Mouse (Mus musculus): Measurements from ENCODE around the gene Vasp.

DNA sequence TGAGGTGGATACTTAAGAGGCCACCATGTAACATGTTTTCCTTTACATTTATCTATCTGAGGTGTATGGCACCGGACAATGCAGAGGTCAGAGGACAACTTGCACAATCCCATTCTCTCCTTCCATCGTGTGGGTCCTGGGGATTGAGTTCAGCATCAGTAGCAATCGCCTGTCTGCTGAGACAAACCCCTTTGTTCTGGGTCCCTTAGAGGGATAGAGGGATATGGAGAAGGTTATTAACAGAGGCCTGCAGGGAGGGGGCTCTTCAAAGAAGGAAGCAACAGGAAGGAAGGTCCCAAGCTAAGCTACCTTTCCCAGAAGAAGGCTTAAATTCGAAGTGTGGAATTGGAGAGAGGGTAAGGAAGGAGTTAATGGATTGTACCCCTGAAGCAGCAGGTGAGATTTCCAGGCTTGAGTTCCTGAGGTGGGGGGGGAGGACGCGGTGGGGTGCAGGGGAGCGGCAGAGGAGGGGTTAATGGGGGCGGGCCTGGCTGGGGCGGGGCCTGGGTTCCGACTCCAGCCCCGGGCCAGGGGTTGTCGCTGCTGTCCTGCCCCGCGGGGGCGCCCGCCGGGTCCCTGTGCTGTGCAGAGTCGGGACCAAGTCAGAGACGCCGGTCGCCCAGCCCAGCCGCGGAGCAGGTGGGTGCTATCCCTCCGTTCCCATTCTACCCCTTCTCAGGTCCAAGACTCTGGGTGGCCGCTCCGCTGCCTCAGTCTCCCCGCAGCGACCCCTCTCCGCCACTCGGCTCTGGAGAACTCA, 59.4 kb downstream of the Vasp start, which contains the start of gene Gpr4:
- TF ChIP-seq CTCF (IDR thresholded peaks at IDR 0.05; ENCODE audit: control insufficient read depth, insufficient read depth, insufficient read length) (no peak), USF1 (IDR thresholded peaks at IDR 0.05; ENCODE audit: low read depth) (no peak), MAX (IDR thresholded peaks at IDR 0.05) (no peak)

Measured in C2C12 (cell line).